Mouse (Mus musculus): ENCODE data around the gene Lima1. TPM values are rescaled to one million over a fixed set of nuclear protein-coding genes. Genes with fewer than 3 reads are reported as not detected.

The Lima1 gene
- 128 TPM for polyA plus RNA-seq (2014; fragmentation: Illumina TruSeq; extraction: RNeasy Lipid Tissue Mini Kit (QIAGEN cat#74804); ENCODE audit: low replicate concordance)

DNA sequence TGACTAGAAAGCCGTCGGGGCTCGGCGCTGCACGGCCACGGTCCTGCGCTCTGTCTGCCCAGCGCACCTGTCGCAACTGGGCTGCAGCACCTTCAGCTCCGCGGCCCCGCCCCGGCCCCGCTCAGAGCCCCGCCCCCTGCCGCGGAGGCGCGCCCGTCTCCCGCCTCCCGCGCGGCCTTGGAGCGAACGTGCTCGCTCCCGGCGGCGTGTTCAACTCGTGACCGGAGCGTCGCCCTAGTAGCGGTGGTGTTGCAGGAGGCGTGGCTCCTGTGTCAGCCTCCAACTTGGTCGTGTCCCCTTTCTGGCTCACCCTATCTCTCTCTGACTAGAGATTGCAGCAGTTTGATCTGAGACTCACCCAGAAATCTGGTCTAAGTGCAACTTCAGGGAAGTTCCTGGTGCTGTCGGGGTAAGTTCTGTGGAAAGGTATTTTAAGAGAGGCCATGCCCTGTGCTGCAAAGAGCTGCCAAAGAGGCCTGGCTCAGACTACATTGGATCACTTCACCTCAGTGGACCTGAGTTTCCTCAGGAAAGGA, at the start of gene Lima1:
Lima1 (minus strand) TSS at position 123 of the 536 bp plus-strand sequence.

DNA sequence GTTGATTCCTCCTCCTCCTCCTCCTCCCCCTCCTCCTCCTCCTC, 102.6 kb downstream of the Lima1 start, which contains the start of gene Cers5:
Cers5 (minus strand) TSS at position 5 of the 44 bp plus-strand sequence.

Other genes starting within 250 kb of the Lima1 start
- gene Racgap1, start 223.8 kb downstream of the Lima1 start, polyA plus RNA-seq (2014; fragmentation: Illumina TruSeq; extraction: RNeasy Lipid Tissue Mini Kit (QIAGEN cat#74804); ENCODE audit: low replicate concordance), result 14.3 TPM
- gene Asic1, start 205.1 kb downstream of the Lima1 start, polyA plus RNA-seq (2014; fragmentation: Illumina TruSeq; extraction: RNeasy Lipid Tissue Mini Kit (QIAGEN cat#74804); ENCODE audit: low replicate concordance), result not detected
- gene Smarcd1, start 173.3 kb downstream of the Lima1 start, polyA plus RNA-seq (2014; fragmentation: Illumina TruSeq; extraction: RNeasy Lipid Tissue Mini Kit (QIAGEN cat#74804); ENCODE audit: low replicate concordance), result 2.5 TPM
- not detected for gene Gm17349, start 170.0 kb downstream of the Lima1 start, polyA plus RNA-seq (2014; fragmentation: Illumina TruSeq; extraction: RNeasy Lipid Tissue Mini Kit (QIAGEN cat#74804); ENCODE audit: low replicate concordance)
- 13.6 TPM for gene Gpd1, start 157.9 kb downstream of the Lima1 start, polyA plus RNA-seq (2014; fragmentation: Illumina TruSeq; extraction: RNeasy Lipid Tissue Mini Kit (QIAGEN cat#74804); ENCODE audit: low replicate concordance)
- 25.1 TPM for gene Cox14, start 149.8 kb downstream of the Lima1 start, polyA plus RNA-seq (2014; fragmentation: Illumina TruSeq; extraction: RNeasy Lipid Tissue Mini Kit (QIAGEN cat#74804); ENCODE audit: low replicate concordance)
- gene Cers5, start 102.6 kb downstream of the Lima1 start, polyA plus RNA-seq (2014; fragmentation: Illumina TruSeq; extraction: RNeasy Lipid Tissue Mini Kit (QIAGEN cat#74804); ENCODE audit: low replicate concordance), result 11.0 TPM
- gene Fam186a, start 91.6 kb upstream of the Lima1 start, polyA plus RNA-seq (2014; fragmentation: Illumina TruSeq; extraction: RNeasy Lipid Tissue Mini Kit (QIAGEN cat#74804); ENCODE audit: low replicate concordance), result not detected
- gene Larp4, start 94.6 kb upstream of the Lima1 start, polyA plus RNA-seq (2014; fragmentation: Illumina TruSeq; extraction: RNeasy Lipid Tissue Mini Kit (QIAGEN cat#74804); ENCODE audit: low replicate concordance), result 102 TPM
- 3.1 TPM for gene Dip2b, start 163.2 kb upstream of the Lima1 start, polyA plus RNA-seq (2014; fragmentation: Illumina TruSeq; extraction: RNeasy Lipid Tissue Mini Kit (QIAGEN cat#74804); ENCODE audit: low replicate concordance)

All from small intestine, adult 10 weeks (tissue).